Mouse (Mus musculus): ENCODE results near the gene Uvrag.

DNA sequence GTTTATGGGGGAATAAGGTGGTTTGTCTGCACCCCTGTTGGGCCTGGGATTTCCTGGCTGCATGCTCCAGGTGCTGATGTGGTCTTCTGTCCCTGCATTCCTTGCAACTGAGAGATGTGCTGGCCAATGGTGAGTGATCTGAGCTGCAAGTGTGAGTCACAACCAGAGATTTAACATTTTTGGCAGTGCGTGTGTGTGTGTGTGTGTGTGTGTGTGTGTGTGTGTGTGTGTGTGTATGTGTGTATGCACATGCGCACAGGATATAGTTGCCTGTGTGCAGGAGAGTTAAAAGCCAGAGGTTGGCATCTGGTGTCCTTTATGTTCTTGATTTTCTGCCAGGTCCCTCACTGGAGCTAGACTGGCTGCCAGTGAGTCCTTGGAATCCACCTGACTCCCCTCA, 261.8 kb downstream of the Uvrag start:
- TF ChIP-seq CTCF (conservative IDR thresholded peaks at IDR 0.05; ENCODE audit: low read length): no peak
- TF ChIP-seq POU5F1 (IDR thresholded peaks at IDR 0.05; ENCODE audit: borderline replicate concordance, low read length): no peak
